Mouse (Mus musculus) CD8-positive naive resting alpha-beta T cell, adult 2 months (primary cell): ENCODE data around the gene Capg.
"Not testable (repeated sequence)": the region's sequence is repeated elsewhere in the genome, so short reads cannot be mapped to it uniquely, and the experiment has no call there.

Experiments
- DNase-seq, 2 experiments: peaks; one replicate each; pipeline ENCODE4 v3.0.0; 2022; ENCODE audit warnings: low read depth in 2 of 2, low spot score in 2 of 2

Gene Capg

DNA sequence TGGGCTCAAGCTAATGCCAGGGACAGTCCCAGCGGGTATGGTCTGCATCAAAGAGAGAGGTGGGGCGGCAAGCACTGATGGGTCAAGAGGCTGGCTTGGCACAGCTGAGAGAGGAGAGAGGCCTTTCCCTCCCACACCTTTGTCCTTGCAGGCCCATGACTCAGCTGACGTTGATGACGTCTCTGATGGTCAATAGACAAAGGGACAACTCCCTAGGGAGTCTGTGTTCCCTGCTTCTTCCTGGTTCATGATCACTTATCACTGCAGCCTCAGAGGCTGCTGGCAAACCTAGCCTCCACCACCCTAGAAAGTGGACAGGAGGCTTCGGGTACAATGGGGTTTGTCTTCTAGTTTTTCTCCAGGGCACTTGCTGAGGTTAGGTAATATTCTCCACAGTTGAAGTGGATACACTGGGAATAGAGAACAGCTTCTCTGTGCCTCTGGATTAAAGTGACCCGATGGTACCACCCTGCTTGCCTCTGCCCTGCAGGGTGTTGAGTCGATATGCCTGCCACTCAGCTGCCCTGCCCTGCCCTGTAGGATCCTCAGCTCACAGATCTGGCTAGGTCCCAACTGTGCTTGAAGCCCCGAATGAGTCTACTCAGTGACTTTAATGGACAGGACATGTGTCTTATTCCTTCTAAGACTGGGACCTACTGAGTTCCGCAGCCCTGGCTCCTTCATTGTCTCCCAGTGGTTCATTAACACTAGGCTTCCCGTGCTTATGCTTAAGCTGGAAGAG, 15.6 kb upstream of the Capg start:
- DNase-seq: no peak

DNA sequence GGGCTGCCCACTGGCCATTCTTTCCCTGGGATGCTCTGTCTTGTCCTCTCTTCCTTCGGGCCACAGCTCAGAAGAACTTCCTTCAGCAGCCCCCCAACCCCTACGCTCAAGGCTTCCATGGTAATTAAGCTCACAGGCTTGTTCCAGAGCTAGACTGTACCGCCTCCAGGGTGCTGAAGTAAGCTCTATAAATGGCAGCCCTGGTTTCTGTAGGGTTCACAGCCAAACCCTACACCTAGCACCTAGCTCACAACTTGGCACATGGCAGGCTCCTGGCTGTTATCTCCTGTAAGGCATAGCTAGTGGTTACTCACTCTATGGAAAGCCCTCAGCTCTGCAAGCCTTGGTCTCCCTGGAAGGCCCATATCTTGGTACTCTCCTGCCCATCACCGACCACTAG, 11.6 kb upstream of the Capg start:
- no peak for DNase-seq

DNA sequence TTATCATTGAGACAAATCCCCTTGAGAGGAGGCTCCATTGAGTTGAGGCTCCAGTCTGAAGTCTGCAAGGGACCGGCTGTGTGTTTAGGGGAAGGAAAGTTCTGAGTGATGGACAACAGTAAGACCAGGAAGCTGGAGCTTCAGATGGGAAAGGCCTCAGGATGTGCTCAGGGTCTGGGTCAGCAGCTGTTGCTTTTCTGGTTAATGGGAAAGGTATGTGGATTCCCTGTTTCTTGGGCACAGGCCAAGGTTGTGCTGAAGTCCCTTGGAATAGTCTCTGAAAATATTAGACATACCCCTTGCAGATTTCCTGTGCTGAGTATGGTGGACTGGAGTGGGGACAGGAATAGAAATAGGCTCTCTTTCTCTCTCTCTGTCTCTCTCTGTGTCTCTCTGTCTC, 10.6 kb upstream of the Capg start:
- DNase-seq: not testable (repeated sequence)

DNA sequence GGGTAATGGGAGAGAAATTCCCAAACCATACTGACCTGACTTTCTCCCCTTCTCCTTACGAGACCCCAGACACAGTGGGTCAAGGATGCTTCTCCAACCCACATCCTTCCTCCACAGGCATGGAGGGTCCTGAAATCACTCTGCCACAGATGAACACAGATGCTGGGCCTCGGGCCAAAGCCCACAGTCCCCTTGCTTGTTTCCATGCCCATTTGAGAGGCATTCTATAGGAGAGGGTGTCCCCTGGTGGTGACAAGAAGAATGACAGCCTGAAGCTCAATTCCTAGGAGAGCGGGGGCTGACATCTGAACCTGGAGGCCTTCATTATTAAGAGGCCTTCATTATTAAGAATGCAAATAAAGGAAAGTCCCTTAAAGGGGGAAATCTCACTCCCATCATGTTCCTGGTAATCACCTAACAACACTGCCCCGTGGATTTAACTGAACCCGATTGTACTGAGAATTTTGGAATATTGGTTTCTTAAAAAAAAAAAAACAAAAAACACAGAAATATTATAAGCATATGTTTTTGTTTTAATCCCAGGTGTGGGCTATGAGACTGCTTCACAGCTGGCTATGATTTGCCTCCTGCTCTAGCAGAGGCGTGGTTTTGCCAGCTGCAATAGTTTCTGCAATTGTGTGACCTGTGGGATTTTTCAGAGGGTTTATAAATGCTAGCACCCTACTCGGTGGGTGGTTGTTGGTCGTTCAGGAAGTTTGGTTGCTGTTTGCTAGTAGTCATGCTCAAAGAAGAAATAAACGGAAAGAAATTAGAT, 10.0 kb upstream of the Capg start:
- peak; percentile 52 to 61 for DNase-seq

DNA sequence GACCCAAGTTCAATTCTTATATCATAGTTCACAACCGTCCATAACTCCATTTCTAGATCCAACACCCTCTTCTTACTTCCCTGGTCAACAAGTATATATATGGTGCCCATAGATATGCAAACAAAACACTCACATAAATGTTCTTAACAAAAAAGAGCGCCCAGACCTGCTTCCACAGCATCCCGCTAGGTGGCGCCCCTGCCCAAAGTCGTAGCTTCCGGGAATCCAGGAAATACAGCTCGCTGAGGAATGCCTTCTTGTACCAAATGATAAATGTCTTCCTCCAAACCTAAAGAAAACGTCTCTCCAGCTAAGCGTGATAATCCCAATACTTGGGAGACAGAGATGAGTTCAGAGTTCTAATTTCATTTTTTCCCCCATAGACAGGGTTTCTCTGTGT, 9.0 kb upstream of the Capg start:
- DNase-seq: peak; percentile 84 to 91

DNA sequence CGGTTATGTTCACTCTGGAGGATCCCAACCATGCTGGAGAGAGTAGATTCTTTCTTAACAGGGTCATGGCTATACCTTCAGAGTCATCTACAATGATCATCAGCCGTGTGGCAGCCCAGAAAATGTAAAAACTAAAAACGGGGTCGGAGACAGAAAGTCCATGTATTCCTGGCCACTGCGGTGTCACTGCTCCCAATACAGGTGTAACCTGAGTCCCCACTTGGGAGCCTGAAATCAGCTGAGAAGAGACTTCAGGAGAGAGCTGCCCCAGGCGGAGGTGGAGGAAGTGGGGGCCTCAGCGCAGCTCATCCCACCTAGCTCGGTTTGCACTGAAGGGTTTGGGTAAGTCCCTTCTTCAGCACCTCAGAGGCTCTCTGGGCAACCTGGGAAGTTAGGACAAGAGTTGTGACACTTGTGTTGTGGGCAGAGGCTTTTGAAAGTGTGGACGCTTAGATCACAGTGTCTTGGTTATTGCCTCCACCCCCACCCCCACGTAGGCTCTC, 6.1 kb upstream of the Capg start:
- DNase-seq: no peak

DNA sequence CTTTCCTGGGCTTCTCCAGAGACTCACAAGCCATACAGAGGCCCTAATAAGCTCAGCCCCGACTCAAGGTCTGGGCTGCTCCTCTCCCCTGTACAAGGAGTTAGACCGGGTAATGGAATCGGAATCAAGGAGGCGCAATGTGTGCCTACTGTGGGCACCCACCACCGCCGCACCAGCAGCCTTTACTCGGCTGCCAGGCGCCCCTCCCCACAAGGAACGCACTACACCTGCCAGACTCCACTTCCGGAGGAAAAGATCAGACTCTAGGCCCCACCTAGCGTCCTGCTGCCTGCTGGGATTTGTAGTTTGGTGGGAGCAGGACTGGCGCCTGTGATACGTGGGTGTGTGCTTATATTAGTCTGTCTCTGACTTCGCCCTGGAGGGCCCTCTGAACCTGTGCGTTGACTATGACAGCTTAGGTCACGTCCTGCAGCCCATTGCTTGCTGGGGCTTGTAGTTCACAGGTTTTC, 5.6 kb upstream of the Capg start:
- DNase-seq: peak; percentile 76 to 82

DNA sequence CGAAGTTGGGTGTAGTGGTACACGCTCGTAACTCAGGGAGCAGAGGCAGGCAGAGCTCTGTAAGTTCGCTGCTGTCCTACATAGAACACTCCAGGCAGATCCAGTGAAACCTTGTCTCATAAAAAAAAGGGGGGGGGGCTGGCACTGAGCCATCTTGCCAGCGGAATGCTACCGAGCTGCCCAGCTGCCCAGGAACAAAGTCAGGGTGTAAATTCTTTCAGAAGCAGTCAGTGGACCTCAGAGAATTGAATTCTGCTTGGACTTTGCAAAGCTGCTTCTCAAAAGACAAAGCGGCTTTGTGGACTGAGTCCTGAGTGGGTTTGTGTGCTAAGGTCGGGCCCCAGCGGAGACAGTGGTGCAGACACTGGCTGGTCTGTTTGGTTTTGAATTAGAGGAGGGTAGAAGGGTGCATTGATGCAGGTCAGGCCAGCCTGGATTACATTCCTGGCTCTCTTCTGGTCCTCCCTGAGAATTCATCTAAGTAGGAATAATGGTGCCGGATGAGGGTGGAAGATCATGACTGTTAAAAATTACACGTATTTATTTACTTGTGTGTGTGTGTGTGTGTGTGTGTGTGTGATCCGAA, 833 bp upstream of the Capg start:
- DNase-seq: no peak

DNA sequence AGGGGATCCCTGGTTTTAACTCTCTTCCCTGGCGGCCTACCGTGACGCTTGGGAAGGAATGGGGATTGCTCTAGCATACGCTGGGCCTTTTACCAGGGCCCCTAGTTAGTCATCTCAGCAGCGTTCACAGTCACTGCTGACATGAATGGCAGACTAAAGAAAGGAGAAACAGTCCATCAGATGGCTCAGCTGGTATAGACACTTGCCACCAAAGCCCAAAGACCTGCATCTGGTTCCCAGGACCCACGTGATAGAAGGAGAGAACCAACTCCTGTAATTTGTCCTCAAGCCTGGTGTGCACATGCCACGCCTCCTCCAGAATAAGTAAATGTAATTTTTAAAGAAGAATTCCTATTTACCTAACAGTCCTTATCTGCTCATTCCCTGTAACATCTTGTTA, 1.2 kb downstream of the Capg start:
- DNase-seq: no peak

DNA sequence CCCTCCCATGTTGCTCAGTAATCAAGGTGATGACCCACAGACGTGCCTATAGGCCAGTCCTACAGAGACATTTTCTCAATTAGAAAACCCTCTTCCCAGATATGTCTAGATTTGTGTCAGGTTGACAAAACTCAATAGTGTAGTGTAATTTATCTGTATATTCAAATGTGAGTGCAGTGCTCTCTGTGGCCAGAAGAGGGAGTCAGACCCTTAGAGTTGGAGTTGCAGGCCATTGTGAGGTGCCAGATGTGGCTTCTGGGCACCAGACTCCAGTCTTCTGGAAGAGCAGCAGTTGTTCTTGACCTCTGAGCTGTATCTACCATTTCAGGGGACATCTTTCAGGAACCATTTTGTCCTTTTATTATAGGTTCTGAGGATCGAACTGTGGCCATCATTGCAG, 2.9 kb downstream of the Capg start:
- no peak for DNase-seq

DNA sequence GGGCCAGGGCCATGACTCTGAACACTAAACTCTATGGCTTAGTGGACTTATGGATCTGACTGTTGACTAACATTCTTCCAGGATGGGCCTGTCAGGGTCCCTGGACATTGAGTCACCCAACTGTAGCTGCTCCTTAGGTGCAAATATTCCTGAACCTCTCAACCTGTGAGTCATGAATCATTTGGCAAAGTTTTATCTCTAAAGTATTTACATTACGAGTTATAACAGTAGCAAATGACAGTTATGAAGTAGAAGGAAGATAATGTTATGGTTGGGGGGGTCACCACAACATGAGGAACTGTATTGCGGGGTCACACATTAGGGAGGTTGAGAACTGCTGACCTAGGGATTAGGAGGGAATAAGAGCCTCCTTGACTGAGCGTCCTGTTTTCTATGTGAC, 3.7 kb downstream of the Capg start:
- no peak for DNase-seq

DNA sequence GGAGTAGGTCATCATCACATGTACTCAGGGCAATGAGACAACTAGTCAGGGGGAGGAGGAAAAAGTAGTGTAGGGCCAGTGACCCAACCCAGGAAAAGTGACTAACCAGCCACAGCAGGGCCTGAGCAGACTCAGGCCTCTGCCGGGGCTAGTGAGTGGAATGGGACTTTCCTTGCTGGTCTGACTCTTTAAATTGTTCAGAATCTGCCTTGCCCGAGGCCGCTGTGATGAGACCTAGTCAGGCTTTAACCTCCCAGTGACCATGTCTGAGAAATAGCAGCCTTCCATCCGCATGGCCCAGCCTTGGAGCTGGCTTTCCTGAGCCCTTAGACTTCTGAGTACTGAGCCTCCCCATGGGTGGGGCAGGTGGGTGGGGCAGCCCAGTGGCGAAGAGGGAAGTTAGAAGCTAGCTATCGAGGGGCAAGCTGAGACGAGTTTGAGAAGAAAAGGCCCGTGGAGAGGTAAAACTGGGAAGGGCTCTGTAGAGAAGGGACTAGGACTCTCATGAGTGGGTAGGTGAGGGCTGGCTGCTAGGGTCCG, 4.9 kb downstream of the Capg start:
- DNase-seq: no peak

DNA sequence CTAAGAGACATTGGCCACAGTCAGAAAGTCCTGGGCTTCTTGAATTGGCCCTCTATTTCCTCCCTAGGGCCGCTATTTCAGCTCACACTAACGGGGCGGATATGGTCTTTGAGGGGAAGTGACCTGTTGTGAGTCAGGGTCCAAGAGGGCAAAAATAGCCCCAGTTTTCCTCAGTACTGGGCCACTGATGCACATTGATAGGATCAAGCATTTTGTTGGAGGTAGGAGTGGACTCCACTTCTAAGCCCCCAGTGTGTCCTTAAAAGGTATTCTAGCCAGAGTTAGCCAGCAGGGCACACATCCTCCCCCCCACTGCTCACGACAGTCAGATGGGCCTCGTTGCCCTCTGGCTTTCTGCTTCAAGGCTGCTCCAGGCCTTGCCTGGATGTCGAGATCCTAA, 5.8 kb downstream of the Capg start:
- DNase-seq: no peak

DNA sequence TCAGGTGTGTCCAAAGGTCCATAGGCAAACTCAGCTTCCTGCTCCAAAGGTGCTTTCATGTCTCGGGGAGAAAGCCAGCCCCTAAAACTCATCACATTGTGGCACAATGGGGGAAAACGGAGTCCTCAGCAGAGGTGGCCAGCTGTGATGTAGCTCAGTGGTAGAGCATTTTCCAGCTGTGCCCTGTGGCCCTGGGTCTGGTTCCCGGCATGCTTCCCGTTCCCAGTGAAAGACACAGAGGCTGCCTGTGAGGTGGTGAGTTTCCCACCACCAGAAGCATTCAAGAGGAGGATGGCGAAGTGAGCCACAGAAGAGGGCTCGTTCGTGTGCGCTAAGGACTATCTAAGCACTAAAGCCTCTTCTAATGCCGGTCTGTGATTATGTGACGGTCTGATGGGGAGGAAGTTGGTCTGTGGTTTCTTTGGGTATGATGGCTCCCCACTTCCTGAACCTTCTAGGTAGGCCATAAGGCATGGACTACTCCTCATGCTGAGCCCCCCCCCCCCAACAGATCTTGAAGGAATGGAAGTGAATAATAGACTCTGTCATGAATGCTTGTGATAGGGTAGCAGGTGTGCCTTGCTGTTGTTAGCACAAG, 6.4 kb downstream of the Capg start:
- DNase-seq: no peak

DNA sequence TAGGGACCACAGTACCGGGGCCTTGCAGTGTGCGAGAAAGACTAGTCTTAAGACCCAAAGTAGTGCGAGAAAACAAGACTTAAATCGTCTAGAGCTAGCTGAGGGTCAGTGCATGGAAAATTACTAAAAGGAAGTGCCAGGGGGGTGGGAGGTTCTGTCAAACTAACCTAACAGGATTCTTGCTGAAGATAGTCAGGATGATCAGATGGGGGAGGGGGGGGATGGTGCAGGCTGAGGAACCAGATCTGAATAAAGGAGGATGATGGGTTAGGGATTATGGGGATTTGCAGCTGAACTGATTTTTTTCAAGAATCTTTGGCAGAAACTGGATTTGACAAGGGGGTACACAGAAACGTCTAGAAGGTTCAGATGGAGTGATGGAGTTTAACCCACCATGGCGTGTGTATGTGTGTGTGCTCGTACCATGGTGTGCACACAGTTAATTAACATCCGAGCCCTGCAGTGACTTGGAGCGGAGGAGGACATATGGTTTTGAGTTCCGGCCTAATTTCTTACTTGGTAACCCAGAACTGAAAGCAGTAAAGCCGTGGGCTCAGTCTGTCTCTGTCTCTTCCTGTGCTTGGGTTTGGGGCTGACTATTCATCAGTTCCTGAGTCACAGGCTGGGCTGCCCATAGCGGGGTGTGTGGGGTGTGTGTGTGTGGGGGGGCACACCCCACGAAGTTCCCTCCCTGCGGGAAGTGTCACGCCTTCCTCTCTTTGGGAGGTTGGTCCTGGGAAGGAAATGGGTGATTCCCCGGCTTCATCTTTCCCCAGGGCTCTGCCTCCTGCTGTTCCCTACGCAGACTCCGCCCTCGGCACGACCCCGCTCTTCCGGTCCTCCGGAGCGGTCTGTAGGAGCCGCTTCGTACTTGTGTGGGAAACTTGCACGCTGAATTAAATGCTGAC, 8.2 kb downstream of the Capg start:
- DNase-seq: peak; percentile 40 to 51

DNA sequence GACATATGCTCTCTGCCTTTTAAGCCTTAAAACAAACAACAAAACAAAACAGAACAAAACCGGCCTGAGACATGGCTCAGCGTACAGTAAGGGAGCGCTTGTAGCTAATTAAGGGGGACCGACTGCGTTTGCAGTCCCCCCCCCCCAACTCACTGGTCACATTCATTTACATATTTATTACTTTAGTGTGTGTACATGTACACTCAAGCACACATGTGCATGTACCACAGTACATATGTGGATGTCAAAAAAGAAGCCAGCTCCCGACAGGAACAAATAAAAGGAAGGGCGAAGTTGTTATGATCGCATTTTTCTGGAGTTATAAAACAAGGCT, 8.9 kb downstream of the Capg start:
- no peak for DNase-seq

DNA sequence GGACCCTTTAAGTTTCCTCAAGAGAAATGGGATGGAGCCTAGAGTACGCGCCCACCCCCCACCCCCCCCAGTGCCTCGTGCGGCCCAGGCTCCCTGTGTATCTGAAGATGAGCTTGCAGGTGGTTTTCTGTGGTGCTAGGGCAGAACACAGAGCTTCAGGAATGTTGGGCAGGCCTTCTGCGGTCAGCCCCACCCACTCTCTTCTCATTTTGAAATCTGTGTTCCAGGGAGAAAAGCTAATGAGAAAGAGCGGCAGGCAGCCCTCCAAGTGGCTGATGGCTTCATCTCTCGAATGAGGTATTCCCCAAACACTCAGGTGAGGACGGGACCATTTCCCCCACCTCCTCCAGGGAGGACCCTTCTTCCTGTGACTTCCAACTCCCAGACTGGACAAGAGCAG, 16.6 kb downstream of the Capg start:
- DNase-seq: no peak

DNA sequence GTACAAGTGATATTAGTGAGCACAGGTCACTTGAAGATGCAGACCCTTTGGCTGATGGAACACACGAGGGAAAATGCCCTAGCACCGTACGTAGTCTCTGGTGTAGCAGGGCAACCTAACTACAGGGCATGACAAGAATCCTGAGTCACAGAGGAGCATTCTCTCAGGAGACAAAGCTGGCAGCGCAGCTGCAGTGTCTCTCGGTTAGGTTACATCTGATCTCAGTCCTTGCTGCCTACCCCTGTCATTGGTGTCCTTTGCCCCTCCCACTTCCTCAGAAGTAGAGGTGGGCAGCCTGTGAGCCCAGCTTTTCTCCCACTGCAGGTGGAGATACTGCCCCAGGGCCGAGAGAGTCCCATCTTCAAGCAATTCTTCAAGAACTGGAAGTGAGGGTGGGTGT, 18.3 kb downstream of the Capg start:
- no peak for DNase-seq

DNA sequence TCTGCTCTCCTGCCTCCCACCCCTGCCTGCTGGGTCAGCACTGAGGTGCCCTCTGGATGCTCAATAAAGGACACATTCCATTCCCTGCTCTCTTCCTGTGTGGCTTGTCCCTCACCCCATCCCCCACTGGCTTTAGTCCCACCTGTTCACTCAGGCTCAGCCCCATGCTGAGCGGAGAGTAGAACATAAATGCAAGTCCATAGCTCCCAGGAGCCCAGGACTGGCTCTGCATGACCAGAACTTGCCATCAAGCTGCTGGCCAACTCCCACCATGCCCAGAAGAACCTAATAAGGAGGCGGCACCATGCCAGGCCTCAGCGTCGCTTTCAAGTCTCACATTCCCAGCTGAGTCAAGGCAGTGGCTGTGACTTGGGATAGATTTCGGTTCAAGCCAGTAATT, 18.7 kb downstream of the Capg start:
- DNase-seq: no peak

DNA sequence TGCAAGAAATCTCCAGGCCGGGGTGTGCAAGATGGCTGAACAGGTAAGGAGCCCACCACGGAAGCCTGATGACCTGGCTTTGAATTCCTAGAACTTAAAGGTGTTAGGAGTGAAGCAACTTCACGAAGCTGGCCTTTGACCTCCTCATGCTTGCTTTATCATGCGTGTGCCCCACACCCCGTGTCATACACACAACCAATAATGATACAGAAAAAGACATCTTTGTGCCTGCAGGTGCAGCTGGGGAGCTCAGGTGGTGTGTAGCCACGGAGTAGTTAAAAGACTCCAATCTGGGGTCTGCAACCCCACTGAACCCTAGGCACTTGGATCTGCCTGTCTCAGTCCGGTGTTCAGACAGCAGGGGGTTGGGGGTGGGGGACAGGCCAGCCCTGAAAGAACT, 21.3 kb downstream of the Capg start:
- no peak for DNase-seq

DNA sequence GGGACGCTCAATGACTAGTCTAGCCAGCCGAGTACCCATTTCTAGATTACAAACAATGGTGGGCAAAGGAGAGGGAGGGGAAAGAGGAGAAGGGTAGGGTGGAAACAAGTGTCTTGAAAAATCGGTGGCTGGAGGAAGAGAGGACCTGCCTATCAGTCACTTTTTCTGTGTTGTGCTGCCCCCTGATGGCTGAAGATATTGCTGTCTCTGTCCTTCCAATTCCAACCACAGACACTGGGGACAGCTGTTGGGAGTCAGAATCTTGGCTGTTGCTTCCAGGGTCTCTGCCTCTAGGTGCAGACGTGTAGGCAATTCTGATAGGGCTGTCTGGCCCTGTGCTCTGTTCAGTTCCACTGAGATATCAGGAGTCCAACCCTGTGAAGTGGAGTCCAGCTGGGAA, 21.9 kb downstream of the Capg start:
- DNase-seq: peak; percentile 83 to 88
